Mouse (Mus musculus): ENCODE measurements around the gene Psme3.

GRCm38 (mm10) chr11:101311083-101311482 is 4.9 kb upstream of the Psme3 start:
- TF ChIP-seq POLR2A (IDR thresholded peaks at IDR 0.05; ENCODE audit: low read depth, low read length) (no peak), CTCF (IDR thresholded peaks at IDR 0.05; ENCODE audit: extremely low read depth, insufficient read length, insufficient replicate concordance, low read depth, low read length) (no peak)
